Mouse (Mus musculus) kidney, adult 18-20 months (tissue): ENCODE results near the gene Mast4.

ENCODE experiments used
- DNase-seq: peaks from one replicate; pipeline ENCODE4 v3.0.0; 2021

Mast4 gene

GRCm38 (mm10) chr13:103115116-103115515, 219.2 kb downstream of the Mast4 start:
- no peak for DNase-seq

- peak; percentile 41 for DNase-seq
These were observed 220.0 kb downstream of the Mast4 start for GRCm38 (mm10) chr13:103114274-103114673.

GRCm38 (mm10) chr13:103109872-103110271, 224.4 kb downstream of the Mast4 start:
- peak; percentile 68 for DNase-seq

DNA sequence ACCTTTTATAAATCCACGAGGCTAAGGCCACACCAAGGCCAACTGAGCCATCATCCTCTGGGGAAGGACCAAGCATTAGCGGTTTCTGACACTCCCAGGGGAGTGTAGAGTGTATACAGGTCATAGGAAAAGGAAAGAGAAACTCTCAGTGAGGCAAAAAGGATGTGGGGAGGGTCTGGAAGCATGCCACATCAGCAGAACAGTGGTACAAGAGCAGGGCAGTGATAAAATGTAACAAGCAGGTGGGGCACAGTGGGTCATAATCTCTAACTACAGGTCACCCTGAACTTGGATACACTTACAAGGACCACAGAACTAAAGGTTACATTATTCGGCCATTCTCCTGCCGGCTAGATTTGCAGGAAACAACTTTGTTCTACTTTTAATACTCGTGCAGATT, 226.9 kb downstream of the Mast4 start:
- no peak for DNase-seq

DNA sequence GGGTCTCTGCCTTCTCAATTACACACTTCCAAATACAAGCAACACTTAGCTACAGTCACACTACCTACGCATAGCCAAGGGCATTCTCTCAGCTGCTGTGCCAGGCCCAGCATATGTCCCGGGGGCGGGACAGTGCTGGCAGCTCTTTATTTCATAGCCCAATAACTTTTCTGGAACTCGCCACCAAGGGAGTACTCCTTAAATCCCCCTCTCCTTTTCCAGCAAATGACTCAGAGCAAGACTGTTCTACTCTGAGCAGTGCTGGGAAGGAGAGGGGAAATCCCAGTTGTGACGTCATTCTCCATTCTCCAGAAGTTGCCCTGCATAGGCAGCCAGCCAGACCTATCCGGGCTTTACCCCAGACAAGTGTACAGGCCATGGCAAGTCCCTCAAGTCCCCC, 231.7 kb downstream of the Mast4 start:
- no peak for DNase-seq

DNA sequence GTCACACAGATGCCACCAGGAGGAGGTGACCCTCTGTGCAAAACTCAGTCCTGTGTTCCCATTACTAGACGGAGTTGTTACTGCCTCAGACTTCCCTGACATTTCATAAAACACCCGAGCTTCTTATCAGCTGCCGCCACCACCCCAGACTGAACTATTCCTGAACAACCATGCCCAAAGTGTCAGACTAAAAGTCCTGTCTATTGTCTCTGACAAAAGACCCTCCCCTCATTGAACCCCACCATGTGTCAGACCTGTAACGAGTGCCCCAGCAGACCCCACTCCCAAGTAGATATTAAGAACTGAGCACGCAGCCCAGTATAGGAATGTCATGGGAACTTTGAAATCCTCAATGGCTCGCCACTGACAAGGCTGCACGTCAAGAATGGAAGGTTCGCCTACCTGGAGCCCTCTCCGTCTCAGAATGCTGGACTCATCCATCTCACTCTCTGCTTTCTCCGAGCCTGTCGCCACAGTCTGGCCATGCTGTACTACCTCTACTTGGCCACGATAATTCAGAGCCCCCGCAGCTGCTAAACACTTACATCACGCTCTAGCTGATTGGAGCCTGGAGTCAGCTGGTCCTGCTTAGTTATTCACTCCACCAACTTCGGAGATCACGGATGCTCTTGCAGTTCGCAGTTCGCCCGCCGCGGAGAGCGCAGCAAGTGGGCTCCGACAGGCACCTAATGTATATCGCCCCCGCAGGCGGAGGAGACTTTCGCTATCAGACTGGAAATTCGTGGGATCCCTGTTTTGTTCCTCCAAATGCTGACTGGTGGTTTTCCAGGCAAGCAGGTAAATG, 237.7 kb downstream of the Mast4 start:
- peak; percentile 35 for DNase-seq

DNA sequence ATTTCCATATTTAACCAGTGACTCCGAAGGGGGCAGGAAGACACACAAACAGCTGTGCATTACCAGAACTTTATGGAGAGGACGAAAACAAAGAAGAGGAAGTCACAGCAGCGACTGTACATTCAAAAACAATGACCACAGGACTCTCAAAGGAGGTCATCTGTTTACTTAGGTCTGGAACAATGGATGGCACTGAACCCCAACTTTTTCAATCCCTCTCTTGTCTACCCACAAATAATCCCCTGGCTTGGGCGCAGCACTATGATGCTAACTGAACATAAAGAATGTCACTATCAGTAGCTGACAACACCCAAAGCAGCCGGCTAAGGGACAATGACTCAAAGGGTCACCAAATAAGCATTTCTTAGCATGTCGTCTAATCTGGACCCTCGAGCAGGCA, 238.8 kb downstream of the Mast4 start:
- no peak for DNase-seq

DNA sequence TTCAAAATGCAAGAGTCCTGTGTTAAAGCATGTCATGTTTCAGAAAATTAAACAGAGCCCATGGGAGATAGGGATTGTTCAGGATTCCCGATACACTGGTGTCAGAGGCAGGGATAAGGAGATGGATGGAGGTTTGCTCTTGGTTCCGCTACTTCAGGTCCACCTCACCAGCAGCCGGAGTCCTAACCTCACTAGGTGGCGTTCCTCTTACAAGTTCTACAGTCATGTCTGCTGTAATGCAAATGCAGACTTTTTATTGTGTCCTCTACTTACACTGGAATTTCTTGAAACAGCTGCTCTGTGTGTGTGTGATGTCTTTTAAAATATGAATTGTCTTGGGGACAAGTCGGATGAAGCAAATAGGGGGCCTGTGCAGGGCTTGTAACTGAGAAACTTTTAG, 239.7 kb downstream of the Mast4 start:
- no peak for DNase-seq

GRCm38 (mm10) chr13:103093713-103094112, 240.6 kb downstream of the Mast4 start:
- no peak for DNase-seq

- DNase-seq: no peak
These were observed 248.7 kb downstream of the Mast4 start for GRCm38 (mm10) chr13:103085540-103086121.

DNA sequence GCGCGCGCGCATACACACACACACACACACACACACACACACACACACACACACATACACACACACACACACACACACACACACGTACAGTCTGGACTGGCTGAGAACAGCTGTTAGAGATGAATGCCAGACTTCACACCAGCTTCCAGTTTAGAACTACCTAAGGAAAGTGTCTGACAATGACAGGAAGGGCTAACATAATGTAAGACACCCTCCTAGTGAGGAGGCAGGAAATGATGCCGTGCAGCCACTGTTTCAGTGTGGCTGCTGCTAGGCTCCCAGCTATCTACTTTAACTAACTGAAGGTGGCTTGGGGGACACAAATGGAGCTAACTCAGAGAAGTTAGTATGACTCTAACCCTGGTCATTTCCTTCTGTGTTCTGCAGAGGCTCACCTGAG, 251.4 kb downstream of the Mast4 start:
- no peak for DNase-seq

- no peak for DNase-seq
These were observed 254.5 kb downstream of the Mast4 start for GRCm38 (mm10) chr13:103079806-103080205.

- no peak for DNase-seq
These were observed 255.5 kb downstream of the Mast4 start for GRCm38 (mm10) chr13:103078815-103079214.

- DNase-seq: no peak
These were observed 260.8 kb downstream of the Mast4 start for GRCm38 (mm10) chr13:103073461-103073860.

DNA sequence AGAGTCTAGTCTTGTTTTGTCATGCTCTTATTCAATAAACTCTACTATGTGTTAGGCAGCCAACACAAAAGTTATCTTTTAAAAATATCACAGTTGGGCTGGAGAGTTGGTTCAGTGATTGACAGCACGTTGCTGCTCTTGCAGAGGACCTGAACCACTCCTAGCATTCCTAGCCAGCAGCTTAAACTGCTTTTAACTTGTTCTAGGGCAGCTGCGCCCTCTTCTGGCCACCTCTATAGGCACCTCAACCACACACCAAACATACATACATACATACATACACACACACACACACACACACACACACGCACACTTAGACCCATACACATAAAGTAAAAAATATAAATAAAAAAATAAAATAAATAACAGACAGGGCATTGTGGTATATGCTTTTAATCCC, 262.5 kb downstream of the Mast4 start:
- DNase-seq: no peak

GRCm38 (mm10) chr13:103067581-103068166, 266.6 kb downstream of the Mast4 start:
- DNase-seq: no peak

GRCm38 (mm10) chr13:103065437-103065836, 268.9 kb downstream of the Mast4 start:
- no peak for DNase-seq

DNA sequence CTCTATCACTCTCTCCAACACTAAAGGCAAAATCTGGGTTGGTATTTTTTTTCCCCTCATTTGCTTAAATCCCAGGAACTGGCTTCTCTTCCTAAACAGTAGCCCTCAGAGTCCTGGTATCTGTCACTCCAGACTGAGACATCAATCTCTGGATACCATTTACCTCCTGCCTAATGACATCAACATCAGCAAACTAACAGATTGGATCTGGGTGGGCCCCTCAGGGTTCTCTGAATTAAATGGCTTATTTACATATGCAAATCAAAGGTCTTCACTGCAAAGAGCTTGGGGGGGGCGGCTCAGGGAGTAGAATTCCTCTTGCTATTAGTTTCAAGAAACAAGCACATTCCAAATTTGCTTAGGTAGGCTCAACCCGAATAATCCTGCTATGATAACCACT, 272.6 kb downstream of the Mast4 start:
- DNase-seq: no peak

- no peak for DNase-seq
These were observed 274.2 kb downstream of the Mast4 start for GRCm38 (mm10) chr13:103059995-103060652.

DNA sequence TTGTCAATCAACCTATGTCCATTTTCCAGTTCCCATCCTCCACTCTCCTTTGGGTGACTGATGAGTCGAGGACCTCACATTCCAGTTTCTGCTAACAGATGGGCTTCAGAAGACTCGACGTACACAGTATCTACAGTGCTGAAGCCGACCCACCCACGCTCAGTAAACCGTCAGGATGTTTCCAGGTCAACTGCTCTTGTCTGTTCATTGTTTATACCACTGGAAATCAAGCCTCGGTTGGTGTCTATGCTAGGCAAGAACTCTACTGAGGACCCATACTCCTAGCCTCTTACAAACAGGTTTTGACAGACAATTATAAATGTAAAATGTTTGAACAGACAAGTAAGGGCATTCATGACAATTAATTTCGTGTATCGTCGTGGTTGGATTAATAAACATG, 277.8 kb downstream of the Mast4 start:
- DNase-seq: no peak

DNA sequence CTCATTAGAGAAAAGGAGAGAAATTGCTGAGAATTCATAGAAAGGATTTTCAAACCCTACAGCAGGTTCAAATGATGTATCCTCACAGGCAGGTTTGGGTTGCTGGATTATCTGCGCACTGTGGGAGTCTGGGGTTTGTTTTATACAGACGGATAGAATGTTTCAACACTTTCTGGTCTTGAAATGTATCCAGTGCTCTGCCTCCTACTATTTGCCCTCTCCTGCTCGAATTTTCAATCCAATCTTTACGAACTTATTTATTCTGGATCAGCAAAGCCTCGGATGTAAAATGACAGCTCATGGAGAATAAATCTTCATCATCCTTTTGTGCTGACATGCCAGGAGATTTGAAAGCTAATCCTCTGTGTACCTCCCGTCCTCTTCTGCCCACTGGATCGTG, 281.6 kb downstream of the Mast4 start:
- DNase-seq: no peak

- no peak for DNase-seq
These were observed 285.3 kb downstream of the Mast4 start for GRCm38 (mm10) chr13:103048954-103049353.

GRCm38 (mm10) chr13:103043692-103044091, 290.6 kb downstream of the Mast4 start:
- DNase-seq: no peak

- no peak for DNase-seq
These were observed 291.3 kb downstream of the Mast4 start for GRCm38 (mm10) chr13:103043011-103043410.
